Mouse (Mus musculus) embryonic fibroblast, embryonic 13.5 days (primary cell): Measurements from ENCODE around the gene Ctsk. TPM values are rescaled to one million over a fixed set of nuclear protein-coding genes. Genes with fewer than 3 reads are reported as not detected.

ENCODE experiments used
- H3K27ac ChIP-seq: 2 replicates; pipeline ENCODE4 v1.5.1; 2012; ENCODE audit warnings: low read length, control low read depth, inconsistent platforms; ENCODE audit not compliant: insufficient read depth
- H3K4me1 ChIP-seq: 2 replicates; pipeline ENCODE4 v1.6.1; 2011; ENCODE audit warnings: low read length; ENCODE audit not compliant: control insufficient read depth, insufficient read depth
- H3K4me3 ChIP-seq: 2 replicates; pipeline ENCODE4 v1.5.1; 2011; ENCODE audit warnings: mild to moderate bottlenecking, control low read depth, low read length; ENCODE audit not compliant: insufficient read depth
- CTCF ChIP-seq: IDR thresholded peaks from 2 replicates; pipeline ENCODE4 v1.5.1; 2011; ENCODE audit warnings: mild to moderate bottlenecking, control low read depth, low read length, moderate library complexity, borderline replicate concordance; ENCODE audit not compliant: insufficient read depth
- POLR2A ChIP-seq: IDR thresholded peaks from 2 replicates; pipeline ENCODE4 v1.6.1; 2011; ENCODE audit warnings: low read depth, mild to moderate bottlenecking, control low read depth, low read length, moderate library complexity
- polyA plus RNA-seq: library from polyadenylated mRNA; stranded (reverse); fragments of >200 nt; gene quantifications from 2 replicates; pipeline ENCODE4 v1.2.4, GENCODE M21; 2011; ENCODE audit warnings: low read depth; ENCODE audit not compliant: missing spikeins, insufficient read length

The Ctsk gene
- polyA plus RNA-seq, 1 experiment, result 72.7 TPM

DNA sequence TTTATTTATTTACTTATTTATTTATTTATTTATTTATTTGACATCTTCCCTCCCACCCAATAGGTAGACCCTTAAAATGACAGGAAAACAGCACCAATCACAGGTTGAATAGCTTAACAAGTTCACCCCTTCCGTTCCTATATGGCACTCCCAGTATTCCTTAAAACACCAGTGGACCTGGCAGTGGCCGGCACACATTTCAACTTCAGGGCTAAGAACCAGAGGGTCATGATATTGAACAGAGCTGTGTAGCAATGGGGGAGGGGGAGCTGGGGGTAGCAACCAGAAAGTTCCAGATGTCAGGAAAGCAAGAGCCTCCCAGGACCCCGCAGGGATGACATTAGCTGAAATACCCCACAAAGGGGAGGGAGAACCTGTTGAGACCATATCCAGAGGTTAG is 21.0 kb downstream of the Ctsk start:
- no peak overlapping the region for H3K27ac ChIP-seq
- H3K4me1 ChIP-seq, result no peaks in the 10 kb centered on the region
- TF ChIP-seq POLR2A (no peak), CTCF (no peak)
- no peak overlapping the region for H3K4me3 ChIP-seq

DNA sequence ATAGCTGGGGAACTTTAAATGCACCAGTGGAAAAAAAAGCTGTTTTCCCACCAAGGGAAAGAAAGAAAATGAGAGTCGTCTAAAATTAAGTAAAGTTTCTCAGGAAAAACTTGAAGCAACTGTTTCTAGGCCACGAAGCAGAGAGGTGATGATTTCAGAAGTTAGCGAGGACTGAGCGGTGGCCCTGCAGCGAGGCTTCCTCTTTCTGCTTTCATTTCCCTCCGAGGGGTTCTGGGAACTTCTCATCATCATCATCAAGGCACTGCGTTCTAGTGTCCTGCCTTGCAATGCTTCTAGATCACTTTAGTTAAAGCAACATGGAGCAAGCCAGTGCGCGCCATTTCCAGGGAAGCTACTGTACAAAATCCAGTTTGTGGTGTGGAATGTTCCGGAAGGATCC is 22.1 kb downstream of the Ctsk start:
- H3K4me1 ChIP-seq, result no peaks in the 10 kb centered on the region
- TF ChIP-seq POLR2A (no peak), CTCF (no peak)
- H3K27ac ChIP-seq, result no peak overlapping the region
- H3K4me3 ChIP-seq, result no peak overlapping the region

DNA sequence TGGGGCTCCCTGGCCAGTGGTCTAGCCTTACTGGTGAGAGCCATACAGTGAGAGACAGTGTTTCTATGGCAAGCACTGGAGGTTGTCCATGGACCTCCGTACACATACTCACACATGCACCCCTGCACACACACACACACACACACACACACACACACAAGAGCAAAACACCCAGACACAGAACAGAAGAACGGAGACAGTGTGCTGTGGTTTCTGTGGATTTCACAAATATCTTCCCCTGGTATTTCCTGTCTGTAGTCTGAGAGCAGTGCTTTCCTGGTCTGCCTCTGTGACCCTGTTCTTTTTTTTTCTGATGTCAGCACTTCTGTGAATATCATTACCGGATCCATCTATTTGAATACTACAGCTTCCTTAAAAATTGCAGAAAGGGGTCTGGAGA is 24.6 kb downstream of the Ctsk start:
- Histone ChIP-seq H3K4me1 (no peaks in the 10 kb centered on the region), H3K27ac (no peak overlapping the region), H3K4me3 (no peak overlapping the region)
- TF ChIP-seq CTCF (no peak), POLR2A (no peak)

DNA sequence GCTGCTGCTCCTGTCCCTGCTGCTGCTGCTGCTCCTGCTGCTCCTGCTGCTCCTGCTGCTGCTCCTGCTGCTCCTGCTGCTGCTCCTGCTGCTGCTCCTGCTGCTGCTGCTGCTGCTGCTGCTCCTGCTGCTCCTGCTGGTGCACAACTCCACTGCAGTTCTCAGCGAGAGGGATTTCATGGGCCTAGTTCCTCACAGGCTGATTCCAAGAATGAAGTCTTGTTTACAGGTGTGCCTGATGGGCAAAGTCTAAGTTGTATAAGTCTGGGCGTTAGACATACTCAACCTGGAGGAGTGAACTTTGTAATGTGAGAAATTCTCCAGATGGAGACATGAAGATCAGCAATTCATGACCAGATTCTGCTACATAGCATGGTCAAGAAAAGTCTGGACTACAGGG is 25.6 kb downstream of the Ctsk start:
- Histone ChIP-seq H3K27ac (no peak overlapping the region), H3K4me3 (no peak overlapping the region), H3K4me1 (no peaks in the 10 kb centered on the region)
- TF ChIP-seq POLR2A, result no peak
- TF ChIP-seq CTCF, result no peak

DNA sequence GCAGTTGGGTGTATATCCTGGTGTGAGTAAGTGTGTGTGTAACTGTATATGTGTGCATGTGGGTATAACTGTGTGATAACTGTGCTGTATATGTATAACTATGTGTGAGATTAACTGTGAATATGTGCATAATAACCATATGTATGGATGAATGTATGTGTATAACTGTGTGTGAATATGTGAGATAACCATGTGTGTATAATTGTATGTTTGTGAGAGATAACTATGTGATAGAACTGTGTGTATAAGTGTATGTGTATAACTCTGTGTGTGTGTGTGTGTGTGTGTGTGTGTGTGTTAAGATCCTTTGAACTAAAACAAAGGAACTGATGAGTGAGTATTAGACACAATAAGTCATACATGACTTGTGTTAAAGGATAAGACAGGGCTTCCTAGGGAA is 27.1 kb downstream of the Ctsk start:
- no peak overlapping the region for H3K27ac ChIP-seq
- no peaks in the 10 kb centered on the region for H3K4me1 ChIP-seq
- TF ChIP-seq POLR2A (no peak), CTCF (no peak)
- no peak overlapping the region for H3K4me3 ChIP-seq

DNA sequence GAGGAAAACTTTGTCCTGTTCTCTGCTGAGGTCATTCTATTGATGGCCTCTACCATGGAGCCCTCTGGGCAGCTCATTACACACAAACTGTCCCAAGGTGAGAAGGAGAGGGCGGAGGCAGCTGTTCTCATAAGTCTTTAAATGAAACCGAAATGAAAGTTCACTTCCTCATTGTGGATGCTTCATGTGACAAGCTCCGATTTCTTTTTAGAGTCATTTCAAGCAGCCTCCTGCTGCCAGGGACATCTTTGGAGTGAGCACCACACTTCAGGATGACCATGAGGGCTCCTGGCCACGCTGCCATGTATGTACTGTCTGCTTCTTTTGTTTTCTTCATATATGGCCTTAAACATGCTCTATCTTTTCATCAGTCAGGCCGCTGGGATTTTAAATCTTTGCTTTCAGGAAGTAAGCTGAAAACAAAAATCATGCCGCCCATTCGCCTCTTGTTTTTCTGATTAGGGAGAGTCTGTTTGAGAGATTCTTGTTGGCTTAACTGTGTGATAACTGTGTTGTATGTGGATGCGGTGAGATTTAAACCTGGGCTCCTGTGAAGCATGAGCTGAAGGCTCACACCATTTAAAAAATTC is 27.7 kb downstream of the Ctsk start, which contains the start of gene Ctss:
Gene Ctss, plus strand, starts transcription at position 165 of the 590 bp plus-strand sequence.
- Histone ChIP-seq H3K4me3 (no peak within 1 kb of the TSS), H3K4me1 (no peaks in the 10 kb centered on the region), H3K27ac (no peak within 1 kb of the TSS)
- TF ChIP-seq POLR2A (no peak), CTCF (no peak)

DNA sequence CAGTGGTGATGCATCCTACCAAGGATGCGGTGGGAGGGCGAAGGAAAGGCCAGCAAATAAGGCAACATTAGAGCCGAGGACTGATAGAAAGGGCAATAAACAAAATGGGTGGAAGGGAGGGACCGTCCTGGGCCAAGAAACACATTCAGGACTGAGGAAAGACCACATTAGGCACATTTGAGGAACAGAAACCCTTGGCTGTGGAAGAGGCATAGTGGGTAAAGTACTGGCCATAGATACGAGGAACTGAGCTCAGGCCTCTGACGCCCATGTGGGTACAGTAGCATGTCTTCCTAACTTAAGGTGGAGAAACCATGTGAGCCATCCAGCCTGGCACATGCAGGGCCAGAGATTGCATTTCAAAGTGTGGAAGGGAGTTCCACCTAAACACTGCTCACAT is 30.8 kb downstream of the Ctsk start:
- Histone ChIP-seq H3K4me1 (no peaks in the 10 kb centered on the region), H3K27ac (no peak overlapping the region), H3K4me3 (no peak overlapping the region)
- TF ChIP-seq CTCF (no peak), POLR2A (no peak)

DNA sequence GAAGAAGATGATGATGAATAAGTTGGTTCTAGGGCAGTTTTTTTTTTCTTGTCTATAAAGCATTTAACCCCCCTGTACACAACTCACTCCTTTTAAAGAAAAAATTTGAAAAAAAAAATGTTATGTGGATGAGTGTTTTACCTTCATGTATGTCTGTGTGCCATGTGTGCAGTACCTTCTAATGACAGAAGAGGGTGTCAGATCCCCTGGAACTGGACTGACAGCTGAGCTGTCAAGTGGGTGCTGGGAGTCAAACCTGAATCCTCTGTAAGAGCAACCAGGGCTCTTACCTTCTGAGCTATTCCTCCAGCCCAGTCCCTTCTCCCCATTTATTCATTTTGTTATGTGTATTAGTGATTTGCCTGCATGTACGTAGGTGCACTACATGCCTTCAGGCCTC is 32.0 kb downstream of the Ctsk start:
- Histone ChIP-seq H3K4me1 (no peaks in the 10 kb centered on the region), H3K27ac (no peak overlapping the region), H3K4me3 (no peak overlapping the region)
- TF ChIP-seq POLR2A (no peak), CTCF (no peak)

DNA sequence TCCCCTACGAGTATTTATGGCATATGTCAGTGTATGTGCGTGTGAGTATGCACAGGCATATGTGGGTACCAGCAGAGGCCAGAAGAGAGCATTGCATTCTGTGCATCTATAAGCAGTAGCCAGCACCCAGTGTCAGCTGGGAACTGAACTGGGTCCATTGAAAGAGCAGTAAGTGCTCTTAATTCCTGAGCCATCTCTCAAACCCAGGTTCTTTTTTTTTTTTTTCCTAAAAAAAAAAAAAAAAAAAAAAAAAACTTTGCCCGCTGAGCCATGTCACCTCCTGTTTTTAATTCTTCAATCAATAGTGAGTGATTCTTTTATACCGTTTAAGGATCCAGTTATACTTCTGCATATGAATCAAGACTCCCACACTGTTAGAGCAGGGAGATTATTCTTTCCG is 34.3 kb downstream of the Ctsk start:
- no peak for TF ChIP-seq CTCF
- no peak for TF ChIP-seq POLR2A
- H3K4me3 ChIP-seq, result no peak overlapping the region
- H3K4me1 ChIP-seq, result no peaks in the 10 kb centered on the region
- H3K27ac ChIP-seq, result no peak overlapping the region

DNA sequence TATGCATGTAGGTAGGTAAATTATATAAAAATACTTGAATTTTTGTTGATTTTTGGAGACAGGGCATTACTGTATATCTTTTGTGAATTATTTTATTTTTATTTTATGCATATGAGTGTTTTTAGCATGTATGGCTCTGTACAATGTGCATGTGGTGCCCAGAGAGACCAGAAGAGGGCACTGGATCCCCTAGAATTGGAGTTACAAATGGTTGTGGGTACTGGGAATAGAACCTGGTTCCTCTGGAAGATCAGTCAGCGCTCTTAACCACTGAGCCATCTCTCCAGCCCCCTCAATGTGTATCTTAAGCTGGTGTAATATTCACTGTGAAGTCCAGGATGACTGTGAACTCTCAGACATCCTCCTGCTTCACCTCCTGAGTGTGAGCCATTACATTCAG is 35.9 kb downstream of the Ctsk start:
- no peaks in the 10 kb centered on the region for H3K4me1 ChIP-seq
- H3K27ac ChIP-seq, result no peak overlapping the region
- no peak for TF ChIP-seq CTCF
- no peak for TF ChIP-seq POLR2A
- no peak overlapping the region for H3K4me3 ChIP-seq

DNA sequence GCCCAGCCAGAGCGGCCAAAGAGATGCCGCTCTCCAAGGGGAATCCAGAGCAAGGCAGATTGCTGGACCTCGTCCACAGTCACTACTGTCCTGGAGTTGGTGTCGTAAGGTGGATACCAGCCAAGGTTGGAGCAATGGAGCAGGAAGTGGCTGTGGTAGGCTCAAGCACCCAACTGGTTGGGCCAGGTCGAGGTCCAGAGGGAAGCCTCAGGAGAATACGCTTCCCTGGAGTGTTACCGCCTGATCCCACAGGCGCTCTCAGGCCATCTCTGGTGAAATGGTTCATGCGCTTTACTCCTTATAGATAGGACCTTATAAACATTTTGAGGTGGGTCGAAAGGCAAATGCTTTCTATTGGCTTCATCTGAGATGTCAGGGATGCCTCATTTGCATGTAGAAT is 39.9 kb downstream of the Ctsk start:
- Histone ChIP-seq H3K4me3 (no peak overlapping the region), H3K4me1 (no peaks in the 10 kb centered on the region), H3K27ac (no peak overlapping the region)
- no peak for TF ChIP-seq CTCF
- TF ChIP-seq POLR2A, result no peak
